Mouse (Mus musculus) thymus, adult 2 months (tissue): ENCODE measurements at regions not wholly inside any gene's neighbourhood (a gene's known extent, or its start where the extent isn't known, plus 50 kb on each side); places are given as distances from the start of the nearest gene placed in this dataset.

Source experiments
- CTCF ChIP-seq: fragments of 200-500 bp; IDR thresholded peaks from 2 replicates; pipeline ENCODE4 v1.5.1; 2012; ENCODE audit warnings: mild to moderate bottlenecking, control low read depth, low read length, moderate library complexity, borderline replicate concordance; ENCODE audit not compliant: control insufficient read depth, poor library complexity, insufficient read depth; ENCODE audit errors: extremely low read depth
- POLR2A ChIP-seq: fragments of 200-500 bp; IDR thresholded peaks from 2 replicates; pipeline ENCODE4 v1.6.1; 2012; ENCODE audit warnings: mild to moderate bottlenecking, low read length, control low read depth, moderate library complexity; ENCODE audit not compliant: control insufficient read depth, poor library complexity, insufficient read depth; ENCODE audit errors: extremely low read depth

GRCm38 (mm10) chr4:124199884-124200844 lies 282.3 kb upstream of the 4930535I16Rik start:
- TF ChIP-seq CTCF: no peak
- no peak for TF ChIP-seq POLR2A
